Mouse (Mus musculus) kidney, postnatal 10 days (tissue): ENCODE measurements around the gene Olfr1487.
"Not testable (repeated sequence)": the region's sequence is repeated elsewhere in the genome, so short reads cannot be mapped to it uniquely, and the experiment has no call there.

ENCODE experiments used
- DNase-seq: peaks from one replicate; pipeline ENCODE4 v3.0.0; 2021; ENCODE audit warnings: mixed read lengths

Gene Olfr1487

DNA sequence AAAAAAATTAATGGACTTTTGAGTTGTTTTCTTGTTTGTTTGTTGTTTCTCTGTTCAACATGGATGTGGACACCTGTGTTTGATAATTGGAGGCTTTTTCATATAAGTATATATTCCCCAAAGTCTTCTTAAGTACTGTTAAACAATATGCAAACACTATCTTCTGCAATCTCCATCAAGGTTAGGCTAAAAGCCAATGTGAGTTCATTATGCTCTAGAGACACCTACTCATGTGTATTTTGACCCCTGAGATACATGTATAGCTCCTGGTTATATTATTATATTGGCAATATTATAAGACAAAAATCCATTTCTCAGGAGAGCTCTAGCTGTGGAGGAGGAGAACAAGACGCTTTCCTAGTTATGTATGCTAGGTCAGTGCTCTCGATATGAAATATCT is at the start of gene Olfr1487:
Gene Olfr1487 (plus strand): TSS at position 301 of the 400 bp plus-strand sequence.
- not testable (repeated sequence) for DNase-seq

DNA sequence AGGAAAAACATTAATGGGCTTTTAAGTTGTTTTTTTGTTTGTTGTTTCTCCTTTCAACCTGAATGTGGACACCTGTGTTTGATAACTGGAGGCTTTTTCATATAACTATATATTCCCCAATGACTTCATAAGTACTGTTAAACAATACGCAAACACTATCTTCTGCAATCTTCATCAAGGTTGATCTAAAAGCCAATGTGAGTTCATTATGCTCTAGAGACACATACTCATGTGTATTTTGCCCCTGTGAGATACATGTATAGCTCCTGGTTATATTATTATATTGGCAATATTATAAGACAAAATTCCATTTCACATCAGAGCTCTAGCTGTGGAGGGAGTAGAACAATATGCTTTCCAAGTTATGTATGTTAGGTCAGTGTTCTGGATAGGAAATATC is 34.0 kb upstream of the Olfr1487 start, which contains the start of gene Olfr1484:
Gene Olfr1484 (plus strand): TSS at position 301 of the 400 bp plus-strand sequence.
- DNase-seq, result no peak

DNA sequence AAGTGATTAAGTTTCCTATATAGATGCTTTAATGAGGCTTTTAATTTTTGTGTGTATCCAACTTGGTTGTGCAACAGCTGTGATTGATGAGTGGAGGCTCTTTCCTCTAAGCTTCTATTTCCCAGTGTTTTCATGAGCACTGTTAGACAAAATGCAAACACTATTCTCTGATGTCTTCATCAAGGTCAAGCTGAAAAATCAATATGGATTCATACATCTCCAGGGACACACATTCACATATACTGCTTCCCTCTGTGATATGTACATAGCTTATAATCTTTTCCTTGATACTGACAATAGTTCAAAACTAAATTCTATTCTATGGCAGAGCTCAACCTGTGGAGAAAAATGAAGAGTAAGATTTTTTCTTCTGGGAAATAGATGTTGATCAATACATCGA is 14.1 kb downstream of the Olfr1487 start, which contains the start of gene Olfr1489:
Gene Olfr1489 (plus strand): TSS at position 301 of the 400 bp plus-strand sequence.
- no peak for DNase-seq

DNA sequence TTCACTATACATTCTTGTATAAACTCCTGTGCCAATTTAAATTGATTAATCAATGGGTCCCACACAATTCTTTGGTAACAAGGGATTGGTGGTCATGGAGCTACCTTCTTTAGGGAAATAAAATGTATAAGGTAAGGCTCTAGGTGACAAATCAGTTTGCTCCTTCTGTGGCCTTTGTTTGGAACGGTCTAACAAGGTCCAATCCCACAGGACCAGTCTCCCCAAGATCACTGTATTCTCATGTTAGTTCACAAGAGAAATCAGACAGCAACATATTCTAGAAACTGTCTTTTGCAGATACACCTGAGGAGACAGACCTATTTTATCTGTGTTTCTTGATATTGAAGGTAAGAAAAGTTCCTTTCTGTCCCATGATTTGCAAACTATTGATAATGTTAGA is 33.6 kb downstream of the Olfr1487 start, which contains the start of gene Olfr1490:
Gene Olfr1490 (plus strand): TSS at position 301 of the 400 bp plus-strand sequence.
- DNase-seq, result no peak
